Mouse (Mus musculus) cerebellum, adult 9-11 months (tissue): ENCODE measurements around the gene Hist1h4d.

Experiments used
- DNase-seq: peaks from one replicate; pipeline ENCODE4 v3.0.0; 2022

Hist1h4d gene

GRCm38 (mm10) chr13:23597957-23598356, 16.6 kb downstream of the Hist1h4d start:
- peak; percentile 60 for DNase-seq

GRCm38 (mm10) chr13:23603182-23603699, 21.8 kb downstream of the Hist1h4d start:
- DNase-seq = no peak

- DNase-seq = no peak
These were observed 23.1 kb downstream of the Hist1h4d start for GRCm38 (mm10) chr13:23604452-23604851.

- no peak for DNase-seq
These were observed 23.7 kb downstream of the Hist1h4d start for GRCm38 (mm10) chr13:23605052-23605451.

- no peak for DNase-seq
These were observed 27.8 kb downstream of the Hist1h4d start for GRCm38 (mm10) chr13:23609209-23609608.

- no peak for DNase-seq
These were observed 28.4 kb downstream of the Hist1h4d start for GRCm38 (mm10) chr13:23609844-23610243.

- no peak for DNase-seq
These were observed 29.0 kb downstream of the Hist1h4d start for GRCm38 (mm10) chr13:23610393-23610792.

GRCm38 (mm10) chr13:23611638-23612037, 30.2 kb downstream of the Hist1h4d start:
- DNase-seq = no peak

- peak; percentile 33 for DNase-seq
These were observed 38.8 kb downstream of the Hist1h4d start for GRCm38 (mm10) chr13:23620056-23620732.

GRCm38 (mm10) chr13:23620733-23621531, 39.5 kb downstream of the Hist1h4d start, which contains the start of gene Hist1h2be:
Hist1h2be (minus strand) TSS chr13:23621124.
- DNase-seq = peak; percentile 87

- DNase-seq = peak; percentile 82
These were observed 40.3 kb downstream of the Hist1h4d start for GRCm38 (mm10) chr13:23621532-23622174.

- peak; percentile 92 for DNase-seq
These were observed 40.8 kb downstream of the Hist1h4d start, which contains the start of gene Hist1h1e for GRCm38 (mm10) chr13:23622175-23622671. Hist1h1e (minus strand) TSS chr13:23622558.

- peak; percentile 34 for DNase-seq
These were observed 41.6 kb downstream of the Hist1h4d start for GRCm38 (mm10) chr13:23622861-23623450.

GRCm38 (mm10) chr13:23630653-23631052, 49.3 kb downstream of the Hist1h4d start:
- no peak for DNase-seq
